Mouse (Mus musculus): ENCODE data around the gene Gm20547. TPM values are rescaled to one million over a fixed set of nuclear protein-coding genes. Genes with fewer than 3 reads are reported as not detected.
"Not testable (repeated sequence)": the region's sequence is repeated elsewhere in the genome, so short reads cannot be mapped to it uniquely, and the experiment has no call there.

The Gm20547 gene
- polyA plus RNA-seq, 1 experiment from 2014 or later = not detected

GRCm38 (mm10) chr17:34811275-34811674, 70.6 kb downstream of the Gm20547 start:
- no peaks in the 10 kb centered on the region for H3K36me3 ChIP-seq
- no peak overlapping the region for H3K4me2 ChIP-seq
- no peaks in the 10 kb centered on the region for H3K27me3 ChIP-seq
- ATAC-seq (ENCODE audit: borderline replicate concordance, extremely low read depth, low FRiP score, low TSS enrichment) = no peak
- no peak overlapping the region for H3K4me3 ChIP-seq
- H3K9me3 ChIP-seq = no peaks in the 10 kb centered on the region
- H3K9ac ChIP-seq = no peak overlapping the region
- 65% methylated on average over 15 of the region's 15 CpGs for WGBS
- H3K4me1 ChIP-seq = no peaks in the 10 kb centered on the region
- H3K27ac ChIP-seq = no peak overlapping the region

DNA sequence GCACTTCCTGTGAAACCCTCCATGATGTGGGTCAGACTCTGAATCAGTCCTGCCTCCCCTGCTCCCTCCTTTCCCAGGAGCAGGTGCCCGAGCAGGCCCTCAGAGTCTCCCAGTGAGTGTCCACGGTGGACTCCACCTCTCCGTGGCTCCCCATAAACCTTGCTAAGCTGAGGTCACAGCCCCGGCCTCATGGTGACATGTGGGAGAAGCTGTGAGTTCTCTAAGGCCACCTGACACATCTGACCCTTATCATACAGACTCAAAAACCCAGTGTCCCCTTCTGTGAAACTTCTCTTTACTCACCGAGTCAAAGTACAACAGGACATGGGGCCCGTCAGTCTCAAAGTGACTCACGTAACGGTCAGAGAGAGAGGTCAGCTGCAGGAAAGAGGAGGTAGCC, 71.0 kb downstream of the Gm20547 start:
- H3K9ac ChIP-seq; ATAC-seq (ENCODE audit: borderline replicate concordance, extremely low read depth, low FRiP score, low TSS enrichment); H3K4me3 ChIP-seq; H3K27ac ChIP-seq; H3K36me3 ChIP-seq; H3K4me1 ChIP-seq; H3K4me2 ChIP-seq; H3K9me3 ChIP-seq; H3K27me3 ChIP-seq: not testable (repeated sequence)
- WGBS = 77% methylated on average over 8 of the region's 8 CpGs

- not testable (repeated sequence) for H3K36me3 ChIP-seq; H3K9me3 ChIP-seq; H3K27ac ChIP-seq; ATAC-seq (ENCODE audit: borderline replicate concordance, extremely low read depth, low FRiP score, low TSS enrichment); H3K4me3 ChIP-seq; H3K9ac ChIP-seq; H3K27me3 ChIP-seq; H3K4me2 ChIP-seq; H3K4me1 ChIP-seq
- WGBS = 87% methylated on average over 5 of the region's 5 CpGs
Observed at GRCm38 (mm10) chr17:34810411-34810810, 71.4 kb downstream of the Gm20547 start.

GRCm38 (mm10) chr17:34808599-34809205, 73.1 kb downstream of the Gm20547 start:
- WGBS = 72% methylated on average over 6 of the region's 6 CpGs
- H3K4me1 ChIP-seq = no peaks in the 10 kb centered on the region
- H3K36me3 ChIP-seq = no peaks in the 10 kb centered on the region
- no peaks in the 10 kb centered on the region for H3K27me3 ChIP-seq
- H3K27ac ChIP-seq = no peak overlapping the region
- 0 out of 2 replicates have a peak, but pooled peaks cover 5% of the 10 kb centered on the region for H3K9me3 ChIP-seq
- ATAC-seq (ENCODE audit: borderline replicate concordance, extremely low read depth, low FRiP score, low TSS enrichment) = no peak
- no peak overlapping the region for H3K4me2 ChIP-seq
- H3K4me3 ChIP-seq = no peak overlapping the region
- no peak overlapping the region for H3K9ac ChIP-seq

DNA sequence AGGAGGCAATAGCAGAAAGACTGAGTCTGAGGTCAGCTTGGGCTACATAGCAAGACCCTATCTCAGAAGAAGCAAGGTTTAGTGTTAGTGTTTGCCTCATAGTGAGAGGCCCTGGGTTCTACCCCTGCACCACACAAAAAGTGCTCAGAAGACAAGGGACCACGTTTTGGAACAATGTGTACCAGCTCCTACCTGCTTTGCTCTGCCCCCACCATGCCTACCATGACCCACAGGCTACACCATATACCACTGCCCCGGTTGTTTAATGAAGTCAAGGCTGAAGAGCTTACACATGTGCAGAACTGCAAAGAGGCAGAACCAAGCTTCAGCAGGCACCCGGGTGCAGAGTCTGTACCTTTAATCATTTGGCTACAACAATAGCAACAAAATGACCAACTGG, 74.7 kb downstream of the Gm20547 start:
- WGBS = 53% methylated on average over 3 of the region's 3 CpGs
- H3K4me2 ChIP-seq = no peak overlapping the region
- no peak overlapping the region for H3K27ac ChIP-seq
- H3K4me3 ChIP-seq = no peak overlapping the region
- no peak overlapping the region for H3K9ac ChIP-seq
- H3K4me1 ChIP-seq = no peaks in the 10 kb centered on the region
- no peak for ATAC-seq (ENCODE audit: borderline replicate concordance, extremely low read depth, low FRiP score, low TSS enrichment)
- H3K9me3 ChIP-seq = 0 out of 2 replicates have a peak, but pooled peaks cover 5% of the 10 kb centered on the region
- no peaks in the 10 kb centered on the region for H3K27me3 ChIP-seq
- H3K36me3 ChIP-seq = no peaks in the 10 kb centered on the region

Small RNA genes within 50 kb of the gene (microRNA-seq; reads per million reads assigned to microRNA genes)
- gene Mir6970 = not detected
- 0.93 reads per million for gene Mir6971
- not detected for gene Mir6972

Other genes with a start within 250 kb of the Gm20547 start
- 12.9 and 14.0 TPM in 2 replicates for gene Fkbpl, start 237.3 kb downstream of the Gm20547 start, polyA plus RNA-seq (2015; fragmentation: Nextera tagmentation; extraction: Ambion mirVana)
- 84.6 and 85.8 TPM in 2 replicates for gene Atf6b, start 234.9 kb downstream of the Gm20547 start, polyA plus RNA-seq (2015; fragmentation: Nextera tagmentation; extraction: Ambion mirVana)
- gene Tnxb, start 211.5 kb downstream of the Gm20547 start, polyA plus RNA-seq (2015; fragmentation: Nextera tagmentation; extraction: Ambion mirVana) = 0.59 and 0.77 TPM in 2 replicates
- 0.11 and 0.42 TPM in 2 replicates for gene C4b, start 138.2 kb downstream of the Gm20547 start, polyA plus RNA-seq (2015; fragmentation: Nextera tagmentation; extraction: Ambion mirVana)
- gene Cyp21a1, start 77.5 kb downstream of the Gm20547 start, polyA plus RNA-seq (2015; fragmentation: Nextera tagmentation; extraction: Ambion mirVana) = not detected in 2 replicates
- 32.7 and 33.7 TPM in 2 replicates for gene Stk19, start 45.1 kb downstream of the Gm20547 start, polyA plus RNA-seq (2015; fragmentation: Nextera tagmentation; extraction: Ambion mirVana)
- gene Dxo, start 45.0 kb downstream of the Gm20547 start, polyA plus RNA-seq (2015; fragmentation: Nextera tagmentation; extraction: Ambion mirVana) = 63.0 and 63.3 TPM in 2 replicates
- gene Skiv2l, start 31.8 kb downstream of the Gm20547 start, polyA plus RNA-seq (2015; fragmentation: Nextera tagmentation; extraction: Ambion mirVana) = 50.8 and 54.0 TPM in 2 replicates
- gene Nelfe, start 31.7 kb downstream of the Gm20547 start, polyA plus RNA-seq (2015; fragmentation: Nextera tagmentation; extraction: Ambion mirVana) = 92.6 and 95.7 TPM in 2 replicates
- gene Cfb, start 19.5 kb downstream of the Gm20547 start, polyA plus RNA-seq (2015; fragmentation: Nextera tagmentation; extraction: Ambion mirVana) = 2.8 and 3.1 TPM in 2 replicates
- gene Zbtb12, start 2.6 kb downstream of the Gm20547 start, polyA plus RNA-seq (2015; fragmentation: Nextera tagmentation; extraction: Ambion mirVana) = 2.6 and 2.7 TPM in 2 replicates
- 2.6 and 2.9 TPM in 2 replicates for gene C2, start 16.2 kb upstream of the Gm20547 start, polyA plus RNA-seq (2015; fragmentation: Nextera tagmentation; extraction: Ambion mirVana)
- gene Ehmt2, start 16.4 kb upstream of the Gm20547 start, polyA plus RNA-seq (2015; fragmentation: Nextera tagmentation; extraction: Ambion mirVana) = 64.9 and 69.9 TPM in 2 replicates
- 0.94 and 1.5 TPM in 2 replicates for gene Slc44a4, start 32.4 kb upstream of the Gm20547 start, polyA plus RNA-seq (2015; fragmentation: Nextera tagmentation; extraction: Ambion mirVana)
- gene Neu1, start 49.2 kb upstream of the Gm20547 start, polyA plus RNA-seq (2015; fragmentation: Nextera tagmentation; extraction: Ambion mirVana) = 17.3 and 17.9 TPM in 2 replicates
- 0.15 and 0.26 TPM in 2 replicates for gene Hspa1b, start 77.2 kb upstream of the Gm20547 start, polyA plus RNA-seq (2015; fragmentation: Nextera tagmentation; extraction: Ambion mirVana)
- not detected in 2 replicates for gene Gm20481, start 87.9 kb upstream of the Gm20547 start, polyA plus RNA-seq (2015; fragmentation: Nextera tagmentation; extraction: Ambion mirVana)
- gene Hspa1a, start 90.1 kb upstream of the Gm20547 start, polyA plus RNA-seq (2015; fragmentation: Nextera tagmentation; extraction: Ambion mirVana) = 3.4 and 3.8 TPM in 2 replicates
- gene Hspa1l, start 90.7 kb upstream of the Gm20547 start, polyA plus RNA-seq (2015; fragmentation: Nextera tagmentation; extraction: Ambion mirVana) = 0.45 and 0.79 TPM in 2 replicates
- gene Lsm2, start 99.8 kb upstream of the Gm20547 start, polyA plus RNA-seq (2015; fragmentation: Nextera tagmentation; extraction: Ambion mirVana) = 210 and 216 TPM in 2 replicates
- gene Vars, start 118.9 kb upstream of the Gm20547 start, polyA plus RNA-seq (2015; fragmentation: Nextera tagmentation; extraction: Ambion mirVana) = 128 and 129 TPM in 2 replicates
- 0.14 and 0.25 TPM in 2 replicates for gene Vwa7, start 134.5 kb upstream of the Gm20547 start, polyA plus RNA-seq (2015; fragmentation: Nextera tagmentation; extraction: Ambion mirVana)
- 7.2 and 7.7 TPM in 2 replicates for gene Sapcd1, start 146.0 kb upstream of the Gm20547 start, polyA plus RNA-seq (2015; fragmentation: Nextera tagmentation; extraction: Ambion mirVana)
- gene Msh5, start 164.7 kb upstream of the Gm20547 start, polyA plus RNA-seq (2015; fragmentation: Nextera tagmentation; extraction: Ambion mirVana) = 4.4 TPM in 2 replicates
- 283 and 300 TPM in 2 replicates for gene Clic1, start 167.9 kb upstream of the Gm20547 start, polyA plus RNA-seq (2015; fragmentation: Nextera tagmentation; extraction: Ambion mirVana)
- gene Ddah2, start 177.0 kb upstream of the Gm20547 start, polyA plus RNA-seq (2015; fragmentation: Nextera tagmentation; extraction: Ambion mirVana) = 330 and 333 TPM in 2 replicates
- 0.36 and 0.39 TPM in 2 replicates for gene Ly6g6c, start 183.3 kb upstream of the Gm20547 start, polyA plus RNA-seq (2015; fragmentation: Nextera tagmentation; extraction: Ambion mirVana)
- gene Mpig6b, start 184.1 kb upstream of the Gm20547 start, polyA plus RNA-seq (2015; fragmentation: Nextera tagmentation; extraction: Ambion mirVana) = 0.67 and 0.93 TPM in 2 replicates
- 0.96 and 1.2 TPM in 2 replicates for gene Ly6g6e, start 194.9 kb upstream of the Gm20547 start, polyA plus RNA-seq (2015; fragmentation: Nextera tagmentation; extraction: Ambion mirVana)
- gene Ly6g6d, start 196.0 kb upstream of the Gm20547 start, polyA plus RNA-seq (2015; fragmentation: Nextera tagmentation; extraction: Ambion mirVana) = 5.2 and 6.7 TPM in 2 replicates
- gene Ly6g6f, start 203.6 kb upstream of the Gm20547 start, polyA plus RNA-seq (2015; fragmentation: Nextera tagmentation; extraction: Ambion mirVana) = 0.23 and 0.51 TPM in 2 replicates
- 94.8 and 95.6 TPM in 2 replicates for gene Abhd16a, start 207.2 kb upstream of the Gm20547 start, polyA plus RNA-seq (2015; fragmentation: Nextera tagmentation; extraction: Ambion mirVana)
- gene Ly6g5c, start 226.2 kb upstream of the Gm20547 start, polyA plus RNA-seq (2015; fragmentation: Nextera tagmentation; extraction: Ambion mirVana) = not detected in 2 replicates
- 0.79 and 0.95 TPM in 2 replicates for gene Ly6g5b, start 233.4 kb upstream of the Gm20547 start, polyA plus RNA-seq (2015; fragmentation: Nextera tagmentation; extraction: Ambion mirVana)
- 17.7 and 18.0 TPM in 2 replicates for gene Gpank1, start 239.4 kb upstream of the Gm20547 start, polyA plus RNA-seq (2015; fragmentation: Nextera tagmentation; extraction: Ambion mirVana)
- gene Csnk2b, start 240.0 kb upstream of the Gm20547 start, polyA plus RNA-seq (2015; fragmentation: Nextera tagmentation; extraction: Ambion mirVana) = 265 TPM in 2 replicates
- gene D17H6S53E, start 244.3 kb upstream of the Gm20547 start, polyA plus RNA-seq (2015; fragmentation: Nextera tagmentation; extraction: Ambion mirVana) = 9.6 and 9.7 TPM in 2 replicates

Measured in lung, embryonic 15.5 days (tissue).